Mouse (Mus musculus) urinary bladder, postnatal 4 days (tissue): Measurements from ENCODE around the gene Wfdc8.
"Not testable (repeated sequence)": the region's sequence is repeated elsewhere in the genome, so short reads cannot be mapped to it uniquely, and the experiment has no call there.

Experiments used
- DNase-seq, 2 experiments: peaks; one replicate each; pipeline ENCODE4 v3.0.0; 2021 to 2022; ENCODE audit warnings: low spot score in 2 of 2

Gene Wfdc8

GRCm38 (mm10) chr2:164613471-164613870 lies at the start of gene Wfdc8, which contains the start of gene Wfdc6b:
TSS of gene Wfdc8 (minus strand) at chr2:164613626.
TSS of gene Wfdc6b (plus strand) at chr2:164613522.
- DNase-seq = peak; percentile 65 to 71

DNA sequence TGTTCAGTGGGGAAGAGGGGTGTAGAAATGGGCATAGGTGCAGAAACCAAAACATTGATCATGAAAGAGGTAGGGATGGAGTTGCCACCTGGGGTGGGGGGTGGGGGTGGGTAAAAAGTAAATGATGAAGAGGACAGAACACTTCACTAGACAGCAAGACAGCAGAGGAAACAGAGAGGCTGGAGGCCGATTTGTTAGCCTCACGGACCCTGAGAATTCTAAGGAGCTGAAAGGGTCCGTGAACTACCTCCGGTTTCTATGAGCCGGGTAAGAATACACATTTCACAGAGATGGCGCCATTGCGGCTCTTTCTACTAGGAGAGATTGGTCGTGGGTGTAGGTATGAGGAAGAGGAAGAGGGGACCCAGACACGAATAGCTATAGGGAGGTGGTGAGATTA lies 43.1 kb upstream of the Wfdc8 start, which contains the start of gene Wfdc9:
Gene Wfdc9 (minus strand): TSS at position 101 of the 400 bp plus-strand sequence.
- no peak for DNase-seq

GRCm38 (mm10) chr2:164655858-164656257 lies 42.4 kb upstream of the Wfdc8 start, which contains the start of gene Wfdc10:
TSS of gene Wfdc10 (plus strand) at chr2:164656046.
- peak in 1 of 2 experiments; percentile 37 for DNase-seq

DNA sequence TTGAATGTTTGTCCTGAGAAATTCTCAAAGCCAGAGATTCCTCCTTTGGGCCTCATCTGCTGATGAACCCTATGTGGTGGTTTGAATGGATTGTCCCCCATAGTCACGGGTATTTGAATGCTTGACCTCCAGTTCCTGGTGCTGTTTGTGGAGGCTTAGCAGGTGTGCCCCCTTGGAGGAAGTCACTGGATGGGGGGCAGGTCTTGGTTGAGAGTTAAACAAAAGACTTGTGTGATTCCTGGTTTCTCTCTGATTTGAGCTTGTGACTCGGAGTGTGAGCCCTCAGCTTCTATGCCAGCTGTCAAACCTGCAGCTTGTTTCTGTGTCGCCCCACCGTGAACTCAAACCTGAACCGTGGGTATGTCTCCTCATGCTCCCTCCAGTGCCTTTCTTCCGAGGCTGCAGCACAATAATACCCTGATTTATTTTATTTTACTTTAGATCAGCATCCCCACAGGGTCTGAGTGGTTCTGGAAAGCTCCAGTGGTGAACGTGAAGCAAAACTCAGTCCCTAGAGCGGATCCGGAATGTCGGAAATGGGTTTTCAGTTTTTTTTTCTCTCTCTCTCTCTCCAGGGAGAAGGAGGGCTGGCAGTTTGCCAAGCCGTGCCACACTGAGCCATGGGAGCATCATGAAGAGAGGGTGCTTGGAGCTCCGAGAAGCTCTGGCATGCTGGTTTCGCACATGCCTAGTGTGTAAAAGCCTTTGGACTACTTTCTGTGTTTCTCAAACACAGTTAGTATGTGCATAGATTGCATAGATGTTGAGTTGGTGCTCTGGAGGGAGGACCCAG lies 28.7 kb upstream of the Wfdc8 start:
- DNase-seq = no peak

GRCm38 (mm10) chr2:164641129-164641528 lies 27.7 kb upstream of the Wfdc8 start:
- DNase-seq = no peak

DNA sequence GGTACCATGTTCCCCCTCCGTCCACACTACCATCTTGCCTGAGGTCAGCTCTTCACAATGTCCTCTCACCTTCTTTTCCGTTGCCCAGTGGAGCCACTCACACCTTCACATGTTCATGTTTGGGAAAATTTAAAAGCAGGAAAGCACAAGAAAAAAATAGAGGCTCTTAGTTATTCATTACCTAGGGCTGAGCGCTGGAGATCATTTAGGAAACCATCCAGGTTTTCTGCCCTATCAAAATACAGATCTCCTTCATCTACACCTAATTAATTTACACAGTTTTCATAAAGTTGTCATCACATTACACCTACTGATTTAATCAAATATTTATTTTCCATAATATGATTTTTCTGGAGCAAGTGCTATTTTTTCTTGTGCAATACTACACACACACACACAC lies 25.3 kb upstream of the Wfdc8 start, which contains the start of gene Wfdc16:
Gene Wfdc16 (minus strand): TSS at position 101 of the 400 bp plus-strand sequence.
- no peak for DNase-seq

DNA sequence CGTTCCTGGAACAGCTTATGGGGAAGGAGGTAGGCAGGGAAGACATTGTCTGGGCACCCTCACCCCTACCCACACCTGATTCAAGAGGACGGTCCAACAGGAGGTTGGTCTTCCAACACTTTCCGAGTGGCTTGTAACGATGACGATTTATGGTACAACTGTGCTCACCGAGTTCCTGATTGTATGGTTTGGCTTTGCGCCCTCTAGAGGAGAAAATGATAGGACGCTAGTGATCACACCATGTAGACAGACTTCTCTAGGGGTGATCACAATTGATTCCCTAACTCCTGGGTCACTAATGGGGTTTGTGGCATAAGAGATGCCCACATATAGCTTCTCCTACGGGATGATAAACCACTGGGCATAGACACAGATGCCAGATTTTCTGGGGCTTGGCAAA lies 21.8 kb upstream of the Wfdc8 start:
- DNase-seq = no peak

DNA sequence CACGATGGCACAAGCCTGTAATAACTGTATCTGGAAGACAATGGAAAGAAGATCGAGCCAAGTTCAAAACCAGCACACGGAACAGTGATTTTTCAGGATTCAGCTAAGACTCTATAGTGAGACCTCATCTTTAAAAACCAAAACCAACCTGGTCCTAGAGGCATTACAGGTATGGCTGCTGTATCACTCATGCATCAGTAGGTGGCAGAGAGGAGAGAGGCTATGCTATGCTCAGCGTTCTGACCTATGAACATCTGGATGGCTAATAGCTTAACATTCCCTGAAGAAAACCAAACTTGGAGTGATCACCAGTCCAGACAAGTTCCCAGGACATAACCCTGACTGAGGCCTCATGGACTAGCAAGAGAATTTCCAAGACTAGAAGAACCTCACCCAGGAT lies 8.3 kb upstream of the Wfdc8 start:
- no peak for DNase-seq

DNA sequence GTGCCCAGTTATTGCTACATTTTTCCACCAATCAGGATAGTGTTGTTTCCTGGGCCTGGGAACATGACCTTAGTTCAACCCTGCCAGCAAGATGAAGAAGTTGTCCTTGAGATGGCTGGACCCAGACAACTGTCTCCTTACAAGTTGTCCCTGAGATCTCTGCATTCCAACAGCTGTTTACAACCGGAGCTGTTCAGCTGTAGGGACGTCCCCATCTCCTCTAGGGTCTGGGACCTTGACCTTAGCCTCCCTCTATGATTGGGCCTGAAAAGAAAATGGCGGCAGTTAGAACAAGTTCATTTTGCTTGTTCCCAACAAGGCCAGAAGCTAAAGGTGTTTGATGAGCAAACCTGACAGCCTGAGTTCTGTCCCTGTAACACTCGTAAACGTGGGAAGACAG lies 5.6 kb upstream of the Wfdc8 start:
- DNase-seq = no peak

DNA sequence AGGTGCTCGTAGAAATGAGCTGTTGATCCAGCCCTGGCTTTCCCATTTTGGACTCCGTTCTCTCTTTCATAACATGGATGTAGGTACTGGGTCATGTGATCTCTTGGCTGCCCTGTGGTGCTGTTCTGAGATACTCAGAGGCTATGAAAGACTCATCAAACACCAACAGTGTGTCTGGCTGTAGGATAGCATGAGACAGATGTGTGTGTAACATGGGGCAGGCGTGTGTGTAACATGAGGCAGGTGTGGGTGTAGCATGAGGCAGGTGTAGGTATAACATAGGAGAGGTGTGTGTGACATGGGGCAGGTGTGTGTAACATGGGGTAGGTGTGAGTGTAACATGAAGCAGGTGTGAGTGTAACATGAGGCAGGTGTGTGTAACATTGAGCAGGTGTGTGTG lies 2.0 kb upstream of the Wfdc8 start:
- peak in 1 of 2 experiments; percentile 36 for DNase-seq

- DNase-seq = no peak
These were observed 4.6 kb downstream of the Wfdc8 start for GRCm38 (mm10) chr2:164608781-164609180.

GRCm38 (mm10) chr2:164604411-164604810 lies 9.0 kb downstream of the Wfdc8 start:
- DNase-seq = no peak

- DNase-seq = no peak
These were observed 9.9 kb downstream of the Wfdc8 start for GRCm38 (mm10) chr2:164603482-164603881.

- no peak for DNase-seq
These were observed 13.2 kb downstream of the Wfdc8 start for GRCm38 (mm10) chr2:164600179-164600578.

- no peak for DNase-seq
These were observed 19.9 kb downstream of the Wfdc8 start, which contains the start of gene Eppin for GRCm38 (mm10) chr2:164593494-164593893. TSS of gene Eppin (minus strand) at chr2:164593594.

GRCm38 (mm10) chr2:164592014-164592413 lies 21.4 kb downstream of the Wfdc8 start:
- DNase-seq = no peak

- DNase-seq = not testable (repeated sequence)
These were observed 28.3 kb downstream of the Wfdc8 start, which contains the start of gene Wfdc6a for GRCm38 (mm10) chr2:164585025-164585725. TSS of gene Wfdc6a (minus strand) at chr2:164585447.

DNA sequence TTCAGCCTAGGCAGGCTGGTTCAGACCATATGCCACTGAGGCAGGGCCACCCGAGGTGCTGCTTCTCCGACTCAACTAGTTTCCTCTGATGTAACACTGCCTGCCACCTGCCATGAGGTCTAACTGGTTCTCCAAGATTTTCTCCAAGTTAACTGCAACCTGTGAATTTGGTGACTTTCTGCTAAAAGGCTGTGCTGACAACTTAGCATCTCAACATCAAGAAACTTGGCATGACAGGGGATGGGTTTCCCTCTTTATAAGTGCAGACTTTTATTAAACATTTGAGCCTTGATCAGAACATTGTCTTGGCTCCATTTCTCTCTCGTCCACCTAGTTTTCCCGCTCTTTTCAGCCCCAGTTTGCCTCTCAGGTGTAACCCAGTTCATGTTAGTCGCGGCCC lies 40.1 kb downstream of the Wfdc8 start, which contains the start of gene Spint3:
Gene Spint3 (minus strand): TSS at position 101 of the 400 bp plus-strand sequence.
- DNase-seq = not testable (repeated sequence)

DNA sequence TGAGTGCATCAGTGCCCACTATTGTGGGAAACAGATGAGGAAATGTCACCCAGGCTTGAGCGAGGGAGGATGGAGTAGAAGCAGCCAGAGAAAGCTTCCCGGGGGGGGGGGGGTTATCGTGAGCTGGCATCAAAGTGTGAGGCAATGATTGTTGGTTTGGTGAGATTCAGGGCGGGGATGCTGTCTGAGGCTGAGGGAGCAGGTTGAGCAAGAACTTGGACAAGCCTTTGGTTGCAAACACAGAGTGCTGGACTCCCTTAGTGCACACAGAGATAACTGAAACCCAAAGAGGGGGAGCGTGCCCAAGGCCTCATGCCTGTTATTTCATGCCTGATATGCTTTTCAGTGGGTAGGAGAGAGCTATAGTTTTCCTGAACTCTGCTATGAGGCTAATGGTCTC lies 46.0 kb downstream of the Wfdc8 start:
- no peak for DNase-seq

DNA sequence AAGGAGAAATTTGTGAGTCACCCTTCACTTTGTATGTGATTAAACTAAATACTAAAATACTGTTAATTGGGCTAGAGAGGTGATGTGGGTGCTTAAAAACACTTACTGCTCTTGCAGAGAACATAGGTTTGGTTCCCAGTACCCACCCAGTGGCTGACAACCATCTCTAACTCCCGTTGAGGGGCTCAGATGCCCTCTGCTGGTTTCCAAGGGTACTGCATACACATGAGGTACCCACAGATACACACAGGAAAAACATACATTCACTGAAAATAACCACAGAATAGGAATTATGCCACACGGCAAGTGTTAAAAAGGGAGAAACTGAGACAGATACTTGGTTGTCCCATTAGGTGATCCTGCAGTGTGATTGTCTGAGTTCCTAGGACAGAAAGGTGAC lies 46.4 kb downstream of the Wfdc8 start:
- DNase-seq = no peak

DNA sequence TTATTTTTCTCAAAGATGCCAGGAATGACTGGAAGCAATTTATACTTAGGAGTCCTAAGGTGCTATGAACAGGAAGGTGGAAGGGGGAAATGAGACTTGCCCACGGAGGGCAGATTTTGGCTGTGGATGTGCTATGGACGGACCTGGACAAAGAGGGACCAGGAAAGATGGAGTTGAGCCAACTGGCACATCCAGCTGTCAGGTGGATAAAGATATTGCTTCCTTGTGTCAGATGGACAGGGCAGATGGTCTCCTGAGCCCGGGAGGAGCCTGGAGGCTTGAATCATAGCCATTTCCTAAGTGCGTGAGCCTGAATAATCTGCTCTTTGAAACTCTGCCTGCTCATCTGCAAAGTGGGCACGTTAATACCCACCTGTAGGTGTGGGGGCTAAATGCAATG lies 49.1 kb downstream of the Wfdc8 start:
- DNase-seq = no peak

- peak in 1 of 2 experiments; percentile 44 for DNase-seq
These were observed 49.9 kb downstream of the Wfdc8 start for GRCm38 (mm10) chr2:164563339-164564038.
